Mouse (Mus musculus): ENCODE measurements at regions not wholly inside any gene's neighbourhood (a gene's known extent, or its start where the extent isn't known, plus 50 kb on each side); places are given as distances from the start of the nearest gene placed in this dataset.

DNA sequence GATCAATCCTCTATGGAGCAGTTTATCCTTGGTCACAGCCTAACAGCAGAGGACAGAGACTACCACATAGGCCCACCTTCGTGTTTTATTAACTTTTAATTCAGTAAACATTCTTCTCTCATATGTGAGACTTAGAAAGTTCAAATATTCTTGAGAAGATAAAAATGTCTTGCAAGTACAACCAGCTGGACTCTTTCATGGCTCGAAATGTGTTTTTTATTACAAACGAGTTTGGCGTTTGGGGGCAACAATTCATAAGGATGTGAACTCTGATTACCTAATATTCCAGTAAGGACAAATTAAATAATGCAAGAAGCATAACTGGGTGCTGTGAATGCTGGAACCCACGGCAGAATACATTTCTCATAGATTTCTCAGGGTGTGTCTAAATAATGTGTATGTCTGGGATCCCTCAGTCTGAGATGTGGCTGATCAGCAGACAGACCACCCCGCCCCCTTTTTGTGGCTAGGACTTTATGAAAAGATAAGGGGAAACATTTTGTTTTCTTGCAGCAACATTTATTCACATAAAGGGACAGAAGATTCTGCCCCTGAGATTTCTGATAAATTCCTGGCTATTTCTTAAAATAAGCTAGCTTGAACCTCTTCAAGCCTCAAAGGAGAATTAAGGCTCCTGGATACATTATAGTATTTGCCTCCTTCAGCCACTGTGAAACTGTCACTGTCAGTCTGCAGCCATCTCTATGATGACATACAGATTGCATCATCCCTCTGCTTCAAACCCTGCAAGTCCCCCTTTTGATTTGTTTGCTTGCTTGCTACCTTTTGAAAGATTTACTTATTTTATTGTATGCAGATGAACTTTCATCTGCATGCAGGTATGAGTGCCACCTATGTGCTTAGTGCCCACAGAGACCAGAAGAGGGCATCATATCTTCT lies 69.2 kb upstream of the Gucy1a1 start:
- DNase-seq (ENCODE audit: low read depth, low spot score) = no peak
- 66% methylated on average over 6 of the region's 6 CpGs for WGBS

DNA sequence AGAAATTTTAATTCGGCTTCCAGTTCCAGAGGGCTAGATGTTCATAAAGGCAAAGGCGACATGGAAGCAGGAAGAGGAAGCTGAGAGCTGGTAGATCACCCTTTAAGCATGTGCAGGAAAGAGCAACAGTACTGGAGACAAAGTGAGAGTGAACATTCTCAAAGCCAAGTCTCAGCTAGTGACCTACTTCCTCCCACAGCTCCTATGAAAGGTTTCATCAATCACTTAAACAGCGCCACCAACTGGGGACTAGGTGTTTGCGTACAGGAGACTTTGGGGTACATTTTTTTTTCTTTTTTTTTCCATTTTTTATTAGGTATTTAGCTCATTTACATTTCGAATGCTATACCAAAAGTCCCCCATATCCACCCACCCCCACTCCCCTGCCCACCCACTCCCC lies 61.7 kb upstream of the Gucy1a1 start:
- WGBS = 80% methylated on average over 5 of the region's 5 CpGs
- DNase-seq (ENCODE audit: low read depth, low spot score) = no peak
